Mouse (Mus musculus): Measurements from ENCODE around the gene Glrx. TPM values are rescaled to one million over a fixed set of nuclear protein-coding genes. Genes with fewer than 3 reads are reported as not detected.

Gene Glrx
- total RNA-seq, 2 experiments from 2014 or later = 32.5 to 32.7 TPM

- no peak for DNase-seq (ENCODE audit: low spot score in 2 of 2)
Observed at GRCm38 (mm10) chr13:75880501-75880900, 40.8 kb downstream of the Glrx start.

- DNase-seq (ENCODE audit: low spot score in 2 of 2) = no peak
Observed at GRCm38 (mm10) chr13:75883792-75884191, 44.1 kb downstream of the Glrx start.

DNA sequence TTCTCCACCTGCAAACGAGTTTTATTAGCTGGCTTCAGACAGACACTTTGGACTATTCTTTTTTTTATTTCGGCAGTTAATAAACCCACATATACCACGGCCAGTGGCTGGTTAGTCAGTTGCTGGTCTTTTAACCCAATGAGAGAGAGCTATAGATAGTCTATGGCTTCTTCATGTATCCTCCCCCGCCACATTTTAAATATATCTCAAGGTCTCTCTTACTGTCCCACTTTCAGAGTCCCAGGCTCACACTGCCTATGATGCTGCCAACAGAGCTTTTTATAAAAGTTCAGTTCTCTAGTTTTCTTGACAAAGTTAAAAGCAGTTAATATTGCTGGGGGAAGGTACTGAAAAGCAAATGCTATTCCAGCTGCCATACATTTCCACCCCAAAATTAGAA lies 52.2 kb downstream of the Glrx start:
- no peak for DNase-seq (ENCODE audit: low spot score in 2 of 2)

- no peak for DNase-seq (ENCODE audit: low spot score in 2 of 2)
Observed at GRCm38 (mm10) chr13:75892291-75892690, 52.6 kb downstream of the Glrx start.

GRCm38 (mm10) chr13:75892876-75893275 lies 53.2 kb downstream of the Glrx start:
- DNase-seq (ENCODE audit: low spot score in 2 of 2) = no peak

Other genes with a start within 250 kb of the Glrx start
- 10 to 100 TPM; 21.2 to 22.8 TPM for gene Ell2, start 133.1 kb upstream of the Glrx start, total RNA-seq (2021)
- 10 to 100 TPM; 40.1 to 43.0 TPM for gene Rhobtb3, start 104.1 kb downstream of the Glrx start, total RNA-seq (2021)
- gene Spata9, start 127.3 kb downstream of the Glrx start, total RNA-seq (2021) = under 1 TPM in 1 of 2 experiments, not detected in 1; 0.56 TPM
- gene Rfesd, start 178.9 kb downstream of the Glrx start, total RNA-seq (2021) = 10 to 100 TPM; 10.1 to 13.3 TPM
- gene Gpr150, start 217.1 kb downstream of the Glrx start, total RNA-seq (2021) = not detected